ENCODE assay signal across 8 mouse cellular contexts in the genomic region with DNA sequence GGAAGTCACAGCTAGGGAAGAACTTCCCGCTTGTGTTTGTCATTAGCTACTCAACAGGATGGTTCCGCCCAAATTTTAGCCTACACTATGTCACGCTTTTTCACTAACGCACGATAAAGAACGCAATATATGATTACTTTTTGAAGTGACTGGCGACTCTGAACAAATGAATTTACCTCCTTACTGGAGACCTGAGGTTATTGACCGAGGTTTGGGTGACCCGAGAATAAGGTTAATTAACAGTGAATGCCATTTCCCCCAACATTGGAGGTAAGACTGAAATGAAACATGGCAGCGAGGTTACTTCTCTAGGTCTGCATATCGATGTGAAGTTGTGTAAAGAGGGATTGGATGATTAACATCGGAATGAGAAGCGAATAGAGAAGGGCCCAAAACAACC. TPM values are rescaled to one million over a fixed set of nuclear protein-coding genes. Genes with fewer than 3 reads are reported as not detected.
DNase-seq lines count a peak whose midpoint lies in the region; TF ChIP-seq lines count a peak whose summit lies in the region.

No protein-coding gene starts in this region.

- no peak for TF ChIP-seq POLR2A in embryonic fibroblast, embryonic 13.5 days (IDR thresholded peaks at IDR 0.05; ENCODE audit: low read depth, low read length)
- no peak for TF ChIP-seq POLR2A in liver, adult 2 months (IDR thresholded peaks at IDR 0.05; ENCODE audit: extremely low read depth, insufficient read depth, low read length)

- no peak overlapping the region for H3K9ac ChIP-seq in liver, adult 2 months (ENCODE audit: low read depth, low read length)

- DNase-seq in 3134 (ENCODE audit: extremely low read depth, insufficient read length, low spot score), result peak; percentile 4
- DNase-seq in liver, adult 2 months (ENCODE audit: extremely low read depth, low read depth, low spot score), result no peak
- DNase-seq in adrenal gland, postnatal 25 days, result no peak
- no peak for DNase-seq in urinary bladder, postnatal 4 days (ENCODE audit: low spot score in 2 of 2)
- DNase-seq in layer of hippocampus, adult 9-11 months, result no peak
- no peak for DNase-seq in thymus, postnatal 25 days

- peak overlapping the region; percentile 96 for H3ac ChIP-seq in C2C12 (ENCODE audit: control insufficient read depth, insufficient read length, low read depth)

- H3K79me3 ChIP-seq in C2C12 (ENCODE audit: low read depth), result peaks cover 82% of the 10 kb centered on the region

- H3K4me1 ChIP-seq in embryonic fibroblast, embryonic 13.5 days (ENCODE audit: control insufficient read depth, insufficient read depth, low read length), result no peaks in the 10 kb centered on the region
- peaks cover 10% of the 10 kb centered on the region for H3K4me1 ChIP-seq in liver, adult 2 months (ENCODE audit: control insufficient read depth, insufficient read depth, low read length)

- H3K79me2 ChIP-seq in C2C12 (ENCODE audit: control insufficient read depth, insufficient read depth), result peaks cover 93% of the 10 kb centered on the region
- peaks cover 8% of the 10 kb centered on the region; the same call in 1 of the 2 replicates for H3K79me2 ChIP-seq in liver, adult 2 months (ENCODE audit: control insufficient read depth, insufficient read depth, low read length)

- no peaks in the 10 kb centered on the region for H3K27me3 ChIP-seq in C2C12 (ENCODE audit: control insufficient read depth, insufficient read depth, insufficient read length)
- H3K27me3 ChIP-seq in liver, adult 2 months (ENCODE audit: control insufficient read depth, insufficient read depth, low read length), result no peaks in the 10 kb centered on the region

- whole genome bisulfite sequencing in liver, adult 2 months, result 4% methylated on average over 13 of the region's 13 CpGs

- peak overlapping the region; percentile 44; the same call in 1 of the 2 replicates for H3K27ac ChIP-seq in embryonic fibroblast, embryonic 13.5 days (ENCODE audit: insufficient read depth, low read length)
- H3K27ac ChIP-seq in liver, adult 2 months (replicated peaks; ENCODE audit: insufficient read depth, low read depth, low read length), result no peak overlapping the region

- TF ChIP-seq CTCF in C2C12 (IDR thresholded peaks at IDR 0.05; ENCODE audit: control insufficient read depth, insufficient read depth, insufficient read length), result no peak
- no peak for TF ChIP-seq CTCF in embryonic fibroblast, embryonic 13.5 days (IDR thresholded peaks at IDR 0.05; ENCODE audit: borderline replicate concordance, insufficient read depth, low read length)
- no peak for TF ChIP-seq CTCF in liver, adult 2 months (IDR thresholded peaks at IDR 0.05; ENCODE audit: low read depth, low read length)

- H3K36me3 ChIP-seq in C2C12 (ENCODE audit: control insufficient read depth, insufficient read depth), result peaks cover 27% of the 10 kb centered on the region
- no peaks in the 10 kb centered on the region; the same call in 1 of the 2 replicates for H3K36me3 ChIP-seq in liver, adult 2 months (ENCODE audit: control insufficient read depth, insufficient read depth, low read length)

- H3K4me3 ChIP-seq in C2C12 (ENCODE audit: insufficient read depth, poor library complexity, severe bottlenecking), result peak overlapping the region; percentile 84
- H3K4me3 ChIP-seq in embryonic fibroblast, embryonic 13.5 days (ENCODE audit: insufficient read depth, low read length), result peak overlapping the region; percentile 96
- peak overlapping the region; percentile 89 for H3K4me3 ChIP-seq in liver, adult 2 months (ENCODE audit: insufficient read depth, low read depth, low read length)

TF ChIP-seq in C2C12, 6 proteins besides CTCF, POLR2A, EP300 and RAD21:
- TF ChIP-seq MAX (IDR thresholded peaks at IDR 0.05) (no peak), FOSL1 (IDR thresholded peaks at IDR 0.05; ENCODE audit: insufficient read depth, low read length, poor library complexity, severe bottlenecking) (no peak), CEBPB (IDR thresholded peaks at IDR 0.05; ENCODE audit: low read depth) (no peak), MYOD1 (IDR thresholded peaks at IDR 0.05; ENCODE audit: control insufficient read depth, insufficient read length, low read depth) (no peak), MYOG (IDR thresholded peaks at IDR 0.05; ENCODE audit: control insufficient read depth, extremely low read depth, insufficient read length) (no peak), USF1 (IDR thresholded peaks at IDR 0.05; ENCODE audit: low read depth) (no peak)

RNA-seq across cellular contexts. Expression of a gene that starts 0.7 kb away (rescaled TPM):
- polyA plus RNA-seq in C2C12 (2012; fragmentation: generic; extraction: Trizol), result 6.2 TPM
- polyA plus RNA-seq in embryonic fibroblast, embryonic 13.5 days (2011; ENCODE audit: insufficient read length, low read depth, missing spikeins), result 12.1 and 15.2 TPM in 2 replicates
- total RNA-seq in liver, adult 2 months (2014; rRNA removed), result 0.74 TPM in 2 replicates
- polyA plus RNA-seq in liver, adult 2 months (2012; rRNA removed), result 0.05 and 0.14 TPM in 2 replicates
- total RNA-seq in adrenal gland, postnatal 25 days (2021), result 4.9 and 5.8 TPM in 2 replicates

RNA-seq across cellular contexts. Expression of a gene that starts 0.8 kb away (rescaled TPM):
- 15.2 TPM for polyA plus RNA-seq in C2C12 (2012; fragmentation: generic; extraction: Trizol)
- polyA plus RNA-seq in embryonic fibroblast, embryonic 13.5 days (2011; ENCODE audit: insufficient read length, low read depth, missing spikeins), result 136 and 163 TPM in 2 replicates
- 21.3 and 22.7 TPM in 2 replicates for total RNA-seq in liver, adult 2 months (2014; rRNA removed)
- polyA plus RNA-seq in liver, adult 2 months (2012; rRNA removed), result 1.9 and 2.1 TPM in 2 replicates
- total RNA-seq in adrenal gland, postnatal 25 days (2021), result 36.7 and 44.5 TPM in 2 replicates

RNA-seq across cellular contexts. Expression of a gene that starts 56.1 kb away (rescaled TPM):
- not detected for polyA plus RNA-seq in C2C12 (2012; fragmentation: generic; extraction: Trizol)
- polyA plus RNA-seq in embryonic fibroblast, embryonic 13.5 days (2011; ENCODE audit: insufficient read length, low read depth, missing spikeins), result not detected in 2 replicates
- total RNA-seq in liver, adult 2 months (2014; rRNA removed), result not detected in 2 replicates
- polyA plus RNA-seq in liver, adult 2 months (2012; rRNA removed), result not detected in 2 replicates
- total RNA-seq in adrenal gland, postnatal 25 days (2021), result not detected in 2 replicates
